Mouse (Mus musculus): ENCODE results near the gene Klrc2. TPM values are rescaled to one million over a fixed set of nuclear protein-coding genes. Genes with fewer than 3 reads are reported as not detected.

Klrc2 gene
- polyA plus RNA-seq (2014; fragmentation: Illumina TruSeq; extraction: RNeasy Lipid Tissue Mini Kit (QIAGEN cat#74804); ENCODE audit: low read depth, low replicate concordance), result not detected

GRCm38 (mm10) chr6:129660589-129660988, at the start of gene Klrc2:
Klrc2 (minus strand) TSS chr6:129660689.

GRCm38 (mm10) chr6:129678873-129679272, 18.4 kb upstream of the Klrc2 start, which contains the start of gene Klrc1:
Klrc1 (minus strand) TSS chr6:129678973.

DNA sequence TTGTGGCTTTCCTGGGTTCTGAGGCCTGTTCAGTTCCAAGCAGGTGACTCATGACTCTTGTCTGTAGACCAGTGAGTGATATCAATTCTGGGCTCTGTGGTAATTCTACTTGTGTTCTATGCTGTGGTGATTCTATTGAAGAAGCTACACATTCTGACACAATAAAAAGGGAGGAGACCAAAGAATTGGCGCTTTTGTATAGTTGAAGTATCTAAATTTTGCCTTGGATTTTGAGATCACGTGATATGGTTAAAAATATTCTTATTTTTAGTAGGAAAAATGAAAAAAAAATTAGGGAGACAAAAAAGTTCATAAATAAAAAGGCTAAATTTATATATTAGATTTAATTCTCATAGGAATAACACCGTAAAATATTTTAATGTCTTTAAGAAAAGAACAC, 17.3 kb downstream of the Klrc2 start, which contains the start of gene Klrc3:
TSS of gene Klrc3 (minus strand) at position 101 of the 400 bp plus-strand sequence.

DNA sequence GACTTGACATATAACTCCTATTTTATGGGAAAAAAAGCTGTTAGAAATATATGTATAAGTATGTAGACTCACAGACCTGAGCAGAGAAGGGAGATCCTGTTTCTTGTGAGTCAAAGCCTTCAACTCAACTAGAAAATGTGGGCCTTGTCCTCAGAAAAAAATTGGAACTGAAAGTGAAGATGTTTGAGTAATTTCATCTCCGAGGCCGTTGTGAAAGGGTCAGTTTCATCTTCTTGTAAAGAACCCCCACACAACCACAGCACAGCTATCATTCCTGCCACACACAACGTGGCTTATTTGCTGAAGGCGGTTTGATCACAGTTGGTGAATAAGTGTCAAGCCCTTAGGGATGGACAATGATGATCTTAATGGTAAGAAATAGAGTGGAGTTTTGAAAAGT, 36.8 kb downstream of the Klrc2 start, which contains the start of gene Klrk1:
TSS of gene Klrk1 (minus strand) at position 130 of the 400 bp plus-strand sequence.

Other genes starting within 250 kb of the Klrc2 start
- 8.4 TPM for gene Clec1a, start 208.7 kb downstream of the Klrc2 start, polyA plus RNA-seq (2014; fragmentation: Illumina TruSeq; extraction: RNeasy Lipid Tissue Mini Kit (QIAGEN cat#74804); ENCODE audit: low read depth, low replicate concordance)
- gene Olr1, start 153.5 kb downstream of the Klrc2 start, polyA plus RNA-seq (2014; fragmentation: Illumina TruSeq; extraction: RNeasy Lipid Tissue Mini Kit (QIAGEN cat#74804); ENCODE audit: low read depth, low replicate concordance), result not detected
- not detected for gene Tmem52b, start 148.1 kb downstream of the Klrc2 start, polyA plus RNA-seq (2014; fragmentation: Illumina TruSeq; extraction: RNeasy Lipid Tissue Mini Kit (QIAGEN cat#74804); ENCODE audit: low read depth, low replicate concordance)
- 130 TPM for gene Gabarapl1, start 127.5 kb downstream of the Klrc2 start, polyA plus RNA-seq (2014; fragmentation: Illumina TruSeq; extraction: RNeasy Lipid Tissue Mini Kit (QIAGEN cat#74804); ENCODE audit: low read depth, low replicate concordance)
- gene Klre1, start 82.8 kb downstream of the Klrc2 start, polyA plus RNA-seq (2014; fragmentation: Illumina TruSeq; extraction: RNeasy Lipid Tissue Mini Kit (QIAGEN cat#74804); ENCODE audit: low read depth, low replicate concordance), result not detected
- gene Klrd1, start 68.9 kb downstream of the Klrc2 start, polyA plus RNA-seq (2014; fragmentation: Illumina TruSeq; extraction: RNeasy Lipid Tissue Mini Kit (QIAGEN cat#74804); ENCODE audit: low read depth, low replicate concordance), result not detected
- not detected for gene Klrk1, start 36.8 kb downstream of the Klrc2 start, polyA plus RNA-seq (2014; fragmentation: Illumina TruSeq; extraction: RNeasy Lipid Tissue Mini Kit (QIAGEN cat#74804); ENCODE audit: low read depth, low replicate concordance)
- not detected for gene Klrc3, start 17.4 kb downstream of the Klrc2 start, polyA plus RNA-seq (2014; fragmentation: Illumina TruSeq; extraction: RNeasy Lipid Tissue Mini Kit (QIAGEN cat#74804); ENCODE audit: low read depth, low replicate concordance)
- gene Klrc1, start 18.3 kb upstream of the Klrc2 start, polyA plus RNA-seq (2014; fragmentation: Illumina TruSeq; extraction: RNeasy Lipid Tissue Mini Kit (QIAGEN cat#74804); ENCODE audit: low read depth, low replicate concordance), result not detected
- gene Klri1, start 56.4 kb upstream of the Klrc2 start, polyA plus RNA-seq (2014; fragmentation: Illumina TruSeq; extraction: RNeasy Lipid Tissue Mini Kit (QIAGEN cat#74804); ENCODE audit: low read depth, low replicate concordance), result not detected
- not detected for gene Klri2, start 79.8 kb upstream of the Klrc2 start, polyA plus RNA-seq (2014; fragmentation: Illumina TruSeq; extraction: RNeasy Lipid Tissue Mini Kit (QIAGEN cat#74804); ENCODE audit: low read depth, low replicate concordance)
- not detected for gene Gm156, start 123.6 kb upstream of the Klrc2 start, polyA plus RNA-seq (2014; fragmentation: Illumina TruSeq; extraction: RNeasy Lipid Tissue Mini Kit (QIAGEN cat#74804); ENCODE audit: low read depth, low replicate concordance)
- gene Gm17631, start 202.0 kb upstream of the Klrc2 start, polyA plus RNA-seq (2014; fragmentation: Illumina TruSeq; extraction: RNeasy Lipid Tissue Mini Kit (QIAGEN cat#74804); ENCODE audit: low read depth, low replicate concordance), result not detected
- not detected for gene Klra17, start 216.0 kb upstream of the Klrc2 start, polyA plus RNA-seq (2014; fragmentation: Illumina TruSeq; extraction: RNeasy Lipid Tissue Mini Kit (QIAGEN cat#74804); ENCODE audit: low read depth, low replicate concordance)